Mouse (Mus musculus): ENCODE data around the gene Olfr847.

DNA sequence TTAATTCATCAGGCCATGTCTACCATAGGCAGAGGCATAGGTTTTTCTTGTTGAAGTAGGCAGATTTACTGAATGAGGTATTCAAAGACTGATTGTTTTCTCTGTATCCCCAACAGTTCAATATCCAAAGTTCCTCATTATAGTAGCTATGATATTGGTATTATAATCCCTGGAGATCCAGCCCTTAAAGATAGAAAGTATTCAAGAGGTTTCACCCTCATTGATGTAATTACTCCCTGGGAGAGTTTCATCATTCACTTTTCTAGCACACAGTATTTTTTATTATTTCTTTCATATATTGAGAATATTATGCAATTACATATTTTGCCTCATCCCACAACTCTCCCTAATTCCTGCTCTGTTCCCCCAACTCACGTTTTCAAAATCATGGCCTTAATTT is at the start of gene Olfr847:
- no peak for TF ChIP-seq CTCF (IDR thresholded peaks at IDR 0.05)
- TF ChIP-seq POLR2A (IDR thresholded peaks at IDR 0.05; ENCODE audit: insufficient read depth, low read depth, low read length) = no peak
- TF ChIP-seq EP300 (IDR thresholded peaks at IDR 0.05; ENCODE audit: insufficient read depth, low read depth, low read length) = no peak

Data from heart, adult 2 months (tissue).